Mouse (Mus musculus) cerebral cortex, adult 2 months (tissue): ENCODE data around the gene Elane.

Source experiments
- WGBS: fragments of 180-500 bp; shearing (Covaris S2); methylation state at CpG from one replicate; pipeline ENCODE4 v1.1.7; 2018; 5-methylcytosine and 5-hydroxymethylcytosine counted together

Gene Elane

DNA sequence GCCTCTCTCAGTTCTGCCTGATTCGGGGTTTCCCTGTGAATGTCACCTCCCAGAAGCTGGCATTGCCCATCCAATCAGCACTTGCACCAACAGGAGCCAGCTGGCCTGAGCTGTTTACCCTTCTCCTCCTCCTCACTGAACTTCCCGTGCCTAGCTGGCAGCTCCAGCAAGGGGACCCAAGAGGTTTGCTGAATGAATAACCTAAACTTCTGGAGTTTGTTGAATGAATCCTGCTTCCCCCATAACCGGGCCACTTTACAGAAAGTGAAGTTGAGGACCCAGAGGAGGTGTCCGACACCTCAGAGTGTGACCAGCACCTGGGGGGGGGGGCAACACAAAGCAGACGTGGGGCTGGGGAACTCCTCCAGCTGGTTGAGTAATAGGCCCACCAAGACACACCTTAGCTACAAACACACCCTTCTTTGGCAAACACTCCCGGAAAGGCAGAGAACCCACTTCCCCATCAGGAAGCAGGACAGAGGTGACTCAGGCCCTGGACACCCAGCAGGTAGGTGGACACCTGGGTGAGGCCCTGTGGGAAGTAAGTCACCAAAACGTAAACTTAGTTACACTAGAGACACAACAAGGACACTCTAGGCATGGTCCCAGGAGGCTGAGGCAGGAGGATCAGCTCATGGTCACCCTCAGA is 29.0 kb downstream of the Elane start:
- WGBS = 46% methylated on average over 7 of the region's 7 CpGs

DNA sequence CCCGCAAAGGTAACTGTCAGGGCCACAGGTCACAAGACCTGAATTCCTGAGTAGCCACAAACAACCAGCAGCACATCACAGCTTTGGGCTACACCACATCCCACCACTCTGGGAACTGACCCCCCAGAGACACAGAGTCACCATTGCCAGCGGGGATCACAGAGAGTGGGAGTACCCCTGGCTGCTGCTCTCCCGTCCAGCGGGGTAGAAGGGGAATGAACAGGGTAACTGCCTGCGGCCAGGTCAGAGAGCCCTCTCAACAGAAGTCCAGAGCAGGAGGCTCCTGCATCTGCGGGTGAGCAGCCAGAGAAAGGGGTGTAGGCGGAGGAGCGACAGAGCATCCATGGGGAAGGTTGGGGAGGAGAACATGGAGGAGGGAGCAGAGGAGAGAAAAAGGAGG is 30.0 kb downstream of the Elane start:
- WGBS = 5% methylated on average over 8 of the region's 8 CpGs

- WGBS = 1% methylated on average over 42 of the region's 42 CpGs
Observed at GRCm38 (mm10) chr10:79916808-79917531, 30.9 kb downstream of the Elane start, which contains the start of gene Kiss1r. TSS of gene Kiss1r (plus strand) at chr10:79916971.

GRCm38 (mm10) chr10:79917532-79918100 is 31.6 kb downstream of the Elane start:
- 63% methylated on average over 5 of the region's 5 CpGs for WGBS

- WGBS = 21% methylated on average over 35 of the region's 35 CpGs
Observed at GRCm38 (mm10) chr10:79918231-79919078, 32.4 kb downstream of the Elane start.

- 16% methylated on average over 21 of the region's 21 CpGs for WGBS
Observed at GRCm38 (mm10) chr10:79919251-79919849, 33.3 kb downstream of the Elane start.

GRCm38 (mm10) chr10:79920056-79920890 is 34.2 kb downstream of the Elane start:
- 29% methylated on average over 26 of the region's 26 CpGs for WGBS

DNA sequence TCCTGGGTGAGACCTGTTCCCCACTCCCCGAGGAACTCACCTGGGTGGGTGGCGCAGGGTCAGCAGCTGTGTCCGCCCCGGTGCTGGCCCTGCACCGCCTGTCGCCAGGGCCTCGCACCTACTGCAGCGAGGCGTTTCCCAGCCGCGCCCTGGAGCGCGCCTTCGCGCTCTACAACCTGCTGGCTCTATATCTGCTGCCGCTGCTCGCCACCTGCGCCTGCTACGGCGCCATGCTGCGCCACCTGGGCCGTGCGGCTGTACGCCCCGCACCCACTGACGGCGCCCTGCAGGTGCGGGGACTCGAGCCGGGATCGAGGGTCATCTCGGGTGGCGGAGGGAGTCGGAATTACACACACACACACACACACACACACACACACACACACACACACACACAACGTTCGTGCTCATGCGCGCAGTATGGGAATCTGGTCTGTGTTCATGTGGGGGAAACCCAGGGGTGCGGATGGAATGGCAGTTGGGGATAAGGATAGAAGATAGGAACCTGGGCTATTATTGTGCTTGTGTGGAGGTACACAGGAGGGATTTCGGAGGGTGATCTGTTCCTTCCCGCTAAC is 35.0 kb downstream of the Elane start, which contains the start of gene R3hdm4:
R3hdm4 (minus strand) TSS at position 251 of the 578 bp plus-strand sequence.
- 8% methylated on average over 41 of the region's 41 CpGs for WGBS

DNA sequence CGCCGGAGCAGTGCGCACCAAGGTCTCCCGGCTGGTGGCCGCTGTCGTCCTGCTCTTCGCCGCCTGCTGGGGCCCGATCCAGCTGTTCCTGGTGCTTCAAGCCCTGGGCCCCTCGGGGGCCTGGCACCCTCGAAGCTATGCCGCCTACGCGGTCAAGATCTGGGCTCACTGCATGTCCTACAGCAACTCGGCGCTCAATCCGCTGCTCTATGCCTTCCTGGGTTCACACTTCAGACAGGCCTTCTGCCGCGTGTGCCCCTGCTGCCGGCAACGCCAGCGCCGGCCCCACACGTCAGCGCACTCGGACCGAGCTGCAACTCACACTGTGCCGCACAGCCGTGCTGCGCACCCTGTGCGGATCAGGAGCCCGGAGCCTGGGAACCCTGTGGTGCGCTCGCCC is 35.5 kb downstream of the Elane start:
- WGBS = 18% methylated on average over 34 of the region's 34 CpGs

DNA sequence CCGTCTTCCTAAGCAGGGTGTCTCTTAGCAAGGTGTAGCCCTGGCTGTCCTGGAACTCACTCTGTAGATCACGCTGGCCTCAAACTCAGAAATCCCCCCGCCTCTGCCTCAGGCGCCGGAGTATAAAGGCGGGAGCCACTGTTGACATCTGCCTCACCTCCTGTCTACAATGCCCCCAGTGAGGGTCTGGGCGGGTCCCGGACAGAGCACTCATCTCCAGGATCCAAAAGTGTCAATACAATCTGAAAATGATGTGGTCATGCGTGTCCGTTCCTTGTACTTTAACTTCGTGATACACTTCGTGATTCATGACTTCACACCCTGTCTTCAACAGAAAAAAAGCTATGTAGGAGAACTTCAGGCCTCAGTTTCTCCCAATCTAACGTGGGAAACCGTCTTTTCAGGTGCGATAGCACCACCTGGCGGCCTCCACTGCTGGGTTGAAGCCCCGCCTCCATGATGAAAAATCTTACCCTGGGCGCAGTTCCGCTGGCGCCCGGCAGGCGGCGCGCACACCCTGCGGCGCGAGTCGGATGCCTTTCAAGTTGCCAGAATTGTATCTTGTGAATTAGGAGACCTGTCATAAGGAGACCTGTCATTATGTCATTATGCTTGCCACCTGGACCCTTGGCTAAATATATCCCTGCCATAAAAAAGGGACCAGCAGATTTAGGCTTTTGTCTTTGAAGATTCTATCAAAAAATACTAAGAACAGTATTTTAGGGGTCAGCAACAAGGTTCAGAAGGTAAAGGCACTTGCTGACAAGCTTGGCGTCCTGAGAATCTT is 39.1 kb downstream of the Elane start:
- WGBS = 9% methylated on average over 29 of the region's 29 CpGs

GRCm38 (mm10) chr10:79925785-79926490 is 39.9 kb downstream of the Elane start:
- WGBS = 5% methylated on average over 15 of the region's 15 CpGs

- under 1% methylated on average over 63 of the region's 63 CpGs for WGBS
Observed at GRCm38 (mm10) chr10:79926491-79927323, 40.7 kb downstream of the Elane start, which contains the start of gene Arid3a. TSS of gene Arid3a (plus strand) at chr10:79927043.

DNA sequence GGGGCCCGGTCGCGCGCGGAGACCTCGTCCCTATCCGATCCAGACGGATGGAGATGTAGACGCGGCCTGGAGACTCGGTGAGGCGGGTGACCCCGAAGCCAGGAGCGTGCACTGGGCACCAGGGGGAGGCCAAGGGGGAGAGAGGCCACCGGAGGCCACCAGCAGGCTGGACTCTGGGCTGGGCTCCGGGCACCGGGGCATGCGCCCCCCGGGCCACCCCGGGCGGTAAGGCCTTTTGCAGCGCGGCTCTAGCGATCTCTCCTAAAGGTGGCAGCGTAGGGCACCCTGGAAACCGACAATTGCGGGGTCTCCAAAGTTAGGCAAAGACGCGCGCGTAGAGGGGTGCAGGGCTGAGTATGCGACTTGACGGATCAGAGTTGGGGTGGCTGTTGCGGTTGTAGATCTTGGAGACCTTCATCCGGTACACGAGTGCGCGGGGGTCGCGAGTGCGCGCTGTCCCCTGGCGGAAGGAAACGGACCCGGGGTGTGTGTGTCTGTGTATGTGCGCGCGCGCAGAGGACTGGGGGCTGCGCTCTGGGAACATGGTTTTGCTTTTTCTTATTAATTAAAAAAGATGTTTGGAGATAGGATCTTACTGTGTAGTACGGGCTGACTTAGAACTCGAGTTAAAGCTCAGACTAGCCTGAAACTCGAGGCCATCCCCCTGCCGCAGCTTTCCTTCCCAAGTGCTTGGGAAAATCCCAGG is 41.4 kb downstream of the Elane start:
- WGBS = under 1% methylated on average over 54 of the region's 54 CpGs

DNA sequence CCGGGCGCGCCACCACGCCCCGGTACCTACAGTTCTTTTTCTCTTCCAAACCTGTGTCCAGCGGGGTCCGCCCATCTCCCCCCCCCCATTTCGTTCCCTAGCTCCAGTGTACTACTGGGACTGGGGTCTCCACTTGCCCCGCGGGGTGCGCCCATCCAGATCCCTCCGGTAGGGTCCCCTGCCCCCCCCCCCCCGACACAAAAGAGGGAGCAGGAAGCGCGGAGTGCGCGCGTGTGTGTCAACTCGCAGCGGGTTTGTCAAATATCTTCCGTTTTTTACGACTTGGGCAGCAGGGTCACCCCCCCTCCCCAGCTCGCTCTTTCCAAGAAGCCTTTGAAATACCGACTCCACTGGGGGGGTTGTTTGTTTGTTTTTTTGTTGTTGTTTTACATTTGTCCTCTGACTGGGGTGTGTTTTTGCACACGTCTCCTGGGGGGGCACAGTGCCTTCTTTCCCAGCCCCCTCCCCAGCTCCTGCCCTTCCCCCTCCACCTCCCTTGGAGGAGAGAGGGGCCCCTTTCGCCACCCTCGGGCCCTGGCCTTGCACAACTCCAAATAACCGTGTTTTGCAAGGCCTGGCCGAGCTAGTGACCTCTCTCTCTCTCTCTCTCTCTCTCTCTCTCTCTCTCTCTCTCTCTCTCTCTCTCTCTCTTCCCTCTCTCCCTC is 42.1 kb downstream of the Elane start:
- 3% methylated on average over 29 of the region's 29 CpGs for WGBS

GRCm38 (mm10) chr10:79928907-79929701 is 43.1 kb downstream of the Elane start:
- WGBS = 41% methylated on average over 9 of the region's 9 CpGs
